Mouse (Mus musculus) adrenal gland, adult 8-10 months (tissue): ENCODE results near the gene Prrg3. TPM values are rescaled to one million over a fixed set of nuclear protein-coding genes. Genes with fewer than 3 reads are reported as not detected.
"Not testable (repeated sequence)": the region's sequence is repeated elsewhere in the genome, so short reads cannot be mapped to it uniquely, and the experiment has no call there.

Experiments
- DNase-seq: peaks from one replicate; pipeline ENCODE4 v3.0.0; 2022
- total RNA-seq, 4 experiments: library from RNA; stranded (reverse); gene quantifications; 2 replicates each; pipeline ENCODE4 v1.2.4; 2022

Prrg3 gene
- 10 to 100 TPM; 14.0 to 22.6 (median 19.8) TPM for total RNA-seq

DNA sequence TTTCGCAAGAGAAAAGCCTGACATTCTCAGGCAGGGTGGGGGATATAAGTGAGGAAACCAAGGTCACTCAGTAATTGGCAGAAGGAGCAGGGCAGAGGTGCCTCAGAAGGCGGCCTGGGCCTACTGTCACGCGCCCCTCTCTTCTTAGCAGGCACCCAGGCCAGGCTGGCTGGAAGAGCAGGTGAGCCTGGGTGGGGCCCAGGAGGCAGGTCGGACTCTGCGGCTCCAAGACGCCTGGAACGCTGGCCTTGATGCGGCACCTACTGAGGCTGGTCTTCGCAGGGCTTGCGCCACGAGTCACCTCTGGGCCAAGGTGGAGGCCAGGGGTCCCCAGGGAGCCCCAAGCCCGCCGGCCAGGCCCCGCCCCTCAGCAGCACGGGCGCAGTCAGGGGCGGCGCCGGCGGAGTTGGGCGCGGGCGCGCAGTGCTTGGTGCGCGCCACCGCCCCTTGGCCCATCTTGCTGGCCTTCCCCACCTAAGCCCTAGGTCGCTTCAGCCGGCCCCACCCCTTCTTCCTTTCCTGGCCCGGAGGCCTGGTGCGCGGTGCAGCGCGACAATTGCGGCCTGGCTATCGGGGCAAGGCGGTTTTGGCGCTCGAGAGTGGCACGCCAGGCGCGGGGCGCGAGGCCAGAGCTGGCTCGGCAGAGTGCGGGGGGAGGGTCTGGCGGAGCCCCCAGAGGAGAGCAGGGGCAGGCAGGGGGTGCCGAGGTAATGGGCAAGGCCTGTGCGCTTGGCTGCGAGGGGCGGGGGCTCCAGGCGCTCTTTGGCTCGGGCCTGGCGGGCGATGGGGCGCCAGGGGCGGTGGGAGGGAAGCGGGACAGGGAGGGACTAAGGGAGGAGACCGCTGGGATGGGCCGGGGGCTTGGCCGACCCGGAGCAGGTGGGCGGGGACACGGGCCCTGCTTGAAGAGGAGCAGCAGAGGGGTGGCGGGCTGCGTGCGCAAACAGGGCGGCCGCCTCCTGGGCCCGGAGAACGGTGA lies at the start of gene Prrg3:
TSS of gene Prrg3 (plus strand) at position 552 of the 979 bp plus-strand sequence.
- peak; percentile 11 for DNase-seq

- DNase-seq, result peak; percentile 13
These were observed 15.8 kb upstream of the Prrg3 start for GRCm38 (mm10) chrX:71946631-71947030.

GRCm38 (mm10) chrX:71958366-71958765 lies 4.1 kb upstream of the Prrg3 start:
- no peak for DNase-seq

- no peak for DNase-seq
These were observed 970 bp downstream of the Prrg3 start for GRCm38 (mm10) chrX:71963275-71963912.

DNA sequence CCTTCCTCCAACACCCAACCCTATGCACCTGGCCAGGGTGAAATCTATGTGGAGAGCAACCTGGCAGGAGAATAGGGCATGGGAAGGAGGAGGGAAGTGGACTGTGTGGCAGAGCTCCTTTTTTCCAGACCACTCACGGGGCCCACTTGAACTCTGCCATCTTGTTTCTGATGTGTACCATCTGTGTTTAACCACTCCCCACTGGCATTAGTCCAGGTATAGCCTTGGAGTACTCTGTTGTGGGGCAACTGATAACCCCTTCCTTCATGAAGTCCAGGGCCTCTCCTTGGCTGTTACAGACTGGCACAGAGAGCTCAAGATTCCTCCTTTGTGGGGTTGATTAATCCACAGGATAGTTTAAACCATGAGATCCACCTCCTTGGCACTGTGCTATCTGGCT lies 5.8 kb downstream of the Prrg3 start:
- DNase-seq, result no peak

DNA sequence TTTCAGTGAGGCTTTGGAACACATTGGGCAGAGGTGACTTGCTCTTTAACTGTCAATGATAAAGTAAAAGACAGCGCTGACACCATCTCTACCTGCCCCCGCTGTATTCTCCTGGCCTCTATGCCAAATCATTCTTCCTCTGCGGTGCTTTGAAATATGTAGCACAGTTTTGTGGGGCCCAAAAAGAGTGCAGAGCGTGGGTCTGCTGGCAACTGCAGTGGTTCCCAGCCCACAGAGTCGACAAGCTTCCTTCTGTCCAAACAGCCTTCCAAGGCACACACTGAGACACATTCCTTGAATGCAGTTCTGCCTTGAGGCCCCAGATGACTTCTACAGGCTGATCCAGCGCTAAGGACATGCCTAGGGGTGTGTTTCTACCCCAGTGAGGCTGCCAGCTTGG lies 6.4 kb downstream of the Prrg3 start:
- DNase-seq, result no peak

DNA sequence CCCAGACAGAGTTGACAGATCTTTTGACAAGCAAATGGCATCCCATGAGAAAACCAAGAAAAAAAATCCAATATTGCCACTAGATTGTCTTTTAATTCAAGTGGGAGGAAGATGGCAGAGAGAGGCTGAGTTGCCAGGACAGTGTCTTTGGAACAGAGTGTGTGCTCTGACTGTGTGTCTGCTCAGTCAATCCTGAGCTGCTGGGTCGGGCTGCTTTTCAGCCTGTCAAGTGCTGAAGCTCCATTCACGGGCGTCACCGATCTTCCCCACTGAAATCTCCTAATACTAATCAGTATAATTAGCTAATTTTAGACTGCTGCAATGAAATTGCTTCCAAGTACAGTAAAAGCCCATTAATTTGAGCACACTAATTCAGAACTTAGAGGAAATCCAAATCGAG lies 8.9 kb downstream of the Prrg3 start:
- DNase-seq, result no peak

GRCm38 (mm10) chrX:71972686-71973085 lies 10.3 kb downstream of the Prrg3 start, which contains the start of gene Fate1:
TSS of gene Fate1 (plus strand) at chrX:71972986.
- no peak for DNase-seq

- not testable (repeated sequence) for DNase-seq
These were observed 15.3 kb downstream of the Prrg3 start for GRCm38 (mm10) chrX:71977681-71978080.

DNA sequence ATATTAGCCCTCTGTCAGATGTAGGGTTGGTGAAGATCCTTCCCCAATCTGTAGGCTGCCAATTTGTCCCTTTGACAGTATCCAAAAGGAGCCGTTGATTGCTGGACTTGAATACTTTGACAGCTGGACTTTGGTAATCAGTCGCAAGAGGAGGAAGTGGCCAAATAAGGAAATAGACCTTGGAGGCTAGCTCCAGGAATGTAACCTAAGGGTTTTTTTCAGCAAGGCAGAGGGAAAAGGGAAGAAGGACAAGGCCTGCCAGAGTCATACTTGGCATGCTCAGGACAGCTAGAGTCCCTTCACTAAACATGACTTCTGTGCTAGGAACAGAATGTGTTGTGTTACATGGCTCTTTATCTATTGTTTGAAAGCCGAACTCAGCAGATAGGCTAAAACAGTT lies 18.0 kb downstream of the Prrg3 start:
- DNase-seq, result peak; percentile 24

GRCm38 (mm10) chrX:71981322-71981721 lies 18.9 kb downstream of the Prrg3 start:
- DNase-seq, result peak; percentile 9

GRCm38 (mm10) chrX:71983205-71983604 lies 20.8 kb downstream of the Prrg3 start:
- no peak for DNase-seq

- no peak for DNase-seq
These were observed 21.4 kb downstream of the Prrg3 start for GRCm38 (mm10) chrX:71983775-71984174.

DNA sequence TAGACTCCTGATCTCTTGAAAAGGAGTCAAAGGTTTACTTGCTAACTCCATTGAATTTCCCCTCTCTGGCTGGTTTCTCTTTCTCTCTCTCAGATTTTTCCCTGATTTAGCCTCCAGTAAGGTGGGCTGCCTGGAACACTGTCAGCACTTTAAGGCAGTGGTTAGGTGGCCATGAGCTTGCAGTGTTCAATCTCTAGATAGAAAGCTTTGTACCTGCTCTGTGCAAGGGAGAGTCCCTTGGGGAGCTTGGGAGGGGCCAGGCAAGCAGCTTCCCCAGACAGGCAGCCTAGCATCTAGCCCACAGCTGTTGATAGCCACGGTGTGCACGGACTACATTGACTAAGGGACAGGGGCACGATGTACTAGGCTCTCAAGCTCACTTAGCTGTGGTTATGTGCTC lies 29.1 kb downstream of the Prrg3 start, which contains the start of gene Cnga2:
TSS of gene Cnga2 (plus strand) at position 301 of the 400 bp plus-strand sequence.
- no peak for DNase-seq

DNA sequence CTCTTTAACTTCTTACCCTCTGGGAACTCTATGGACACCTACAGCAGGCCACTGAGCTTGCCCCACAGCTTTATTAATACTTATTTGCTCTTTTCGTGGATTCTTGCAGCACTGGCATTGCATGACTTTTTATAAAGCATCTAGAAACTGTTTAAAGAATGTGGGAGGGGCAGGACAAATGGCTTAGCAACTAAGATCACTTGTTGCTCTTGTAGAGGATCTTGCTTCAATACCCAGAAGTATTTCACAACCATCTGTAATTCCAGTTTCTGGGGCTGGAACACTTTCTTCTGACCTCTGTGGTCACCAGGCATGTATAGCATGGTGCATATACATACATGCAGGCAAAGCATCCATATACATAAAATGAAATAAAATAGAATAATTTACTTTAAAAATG lies 33.5 kb downstream of the Prrg3 start:
- DNase-seq, result no peak

DNA sequence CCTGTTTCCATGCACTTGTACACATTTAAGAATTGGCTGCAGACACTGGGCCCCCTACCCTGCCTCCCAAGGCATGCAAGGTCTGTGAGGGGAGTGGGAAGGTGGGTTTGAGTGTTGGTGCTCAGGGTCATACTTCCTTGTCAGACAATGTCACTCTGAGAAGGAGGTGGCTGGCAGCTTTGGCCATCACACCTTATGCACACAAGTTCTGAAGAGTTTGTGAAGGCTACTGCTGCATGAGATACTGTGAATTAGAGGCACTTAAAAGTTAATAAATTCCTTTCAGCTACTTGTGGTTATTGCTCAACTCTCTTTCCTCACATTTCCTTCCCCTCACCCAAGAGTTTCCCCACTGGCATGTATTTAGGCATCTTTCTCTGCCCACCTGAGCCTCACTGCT lies 47.5 kb downstream of the Prrg3 start:
- no peak for DNase-seq

DNA sequence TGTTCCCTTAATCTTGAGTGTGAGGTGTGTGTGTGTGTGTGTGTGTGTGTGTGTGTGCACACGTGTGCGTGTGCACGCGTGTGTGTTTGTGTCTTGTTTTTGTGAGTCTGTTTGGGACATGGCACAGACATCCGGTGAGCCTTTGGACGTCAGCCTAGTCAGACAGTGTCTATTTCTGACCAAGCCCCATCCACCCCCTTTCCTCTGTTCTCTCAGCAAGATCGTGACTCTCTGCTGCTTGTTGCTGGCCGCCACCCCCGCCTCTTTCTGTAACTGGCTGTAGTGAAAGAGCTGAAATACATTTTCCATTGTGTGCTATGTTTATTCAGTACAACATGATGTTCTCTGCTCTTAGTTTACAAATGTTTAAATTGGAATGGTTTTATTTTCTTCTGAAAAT lies 49.8 kb downstream of the Prrg3 start:
- no peak for DNase-seq

GRCm38 (mm10) chrX:72012804-72013203 lies 50.4 kb downstream of the Prrg3 start:
- DNase-seq, result peak; percentile 8

DNA sequence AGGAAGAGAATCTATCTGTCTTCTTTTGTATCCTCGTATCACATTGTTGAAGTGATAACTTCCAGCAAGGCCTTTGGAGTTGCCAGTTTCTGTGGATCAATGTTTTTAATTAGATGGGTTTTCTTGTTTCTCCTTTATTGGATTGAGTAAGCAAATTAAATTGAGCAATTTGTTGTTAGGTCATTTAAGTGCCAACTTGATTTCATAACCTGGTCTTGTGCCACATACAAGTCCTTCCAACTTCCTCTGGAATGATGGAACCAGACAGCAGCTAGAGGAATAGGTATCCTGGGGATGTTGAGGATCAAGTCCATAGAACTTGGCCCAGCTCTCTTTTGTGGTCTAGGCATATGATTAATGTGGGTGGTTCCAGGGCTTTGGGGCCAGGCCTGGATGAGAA lies 59.8 kb downstream of the Prrg3 start:
- DNase-seq, result no peak
